Mouse (Mus musculus) R1 (cell line): ENCODE results near the gene Zfp691.
A peak's percentile ranks its signal among the peaks of the same experiment; 100 is the strongest.

Experiments
- DNase-seq: peaks from one replicate; pipeline ENCODE4 v3.0.0-alpha.2; 2018; ENCODE audit warnings: low read depth, low spot score

The Zfp691 gene

DNA sequence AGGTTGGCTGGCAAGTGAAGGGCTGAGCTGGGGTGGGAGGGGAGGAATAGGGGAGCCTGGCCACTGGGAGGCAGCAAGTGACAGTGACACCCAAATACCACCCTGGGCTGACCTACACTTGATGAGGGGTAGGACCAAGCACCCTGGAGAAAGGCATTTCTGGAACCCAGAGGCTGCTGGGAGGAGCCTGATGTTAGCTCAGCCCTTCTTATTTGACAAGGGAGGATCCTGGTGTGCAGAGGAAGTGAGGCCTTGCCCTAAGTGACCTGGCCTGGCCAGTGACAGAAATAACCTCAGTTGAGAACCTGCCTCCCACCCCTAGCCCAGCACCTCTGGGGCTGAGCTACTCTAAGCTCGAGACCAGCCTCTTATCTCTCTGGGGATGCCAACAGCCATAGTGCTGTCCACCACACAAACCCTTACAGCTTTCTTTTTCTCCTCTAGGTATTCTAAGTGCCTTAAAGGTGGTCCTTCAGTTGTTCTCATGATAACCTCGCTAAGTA is 49.2 kb downstream of the Zfp691 start:
- DNase-seq = no peak

DNA sequence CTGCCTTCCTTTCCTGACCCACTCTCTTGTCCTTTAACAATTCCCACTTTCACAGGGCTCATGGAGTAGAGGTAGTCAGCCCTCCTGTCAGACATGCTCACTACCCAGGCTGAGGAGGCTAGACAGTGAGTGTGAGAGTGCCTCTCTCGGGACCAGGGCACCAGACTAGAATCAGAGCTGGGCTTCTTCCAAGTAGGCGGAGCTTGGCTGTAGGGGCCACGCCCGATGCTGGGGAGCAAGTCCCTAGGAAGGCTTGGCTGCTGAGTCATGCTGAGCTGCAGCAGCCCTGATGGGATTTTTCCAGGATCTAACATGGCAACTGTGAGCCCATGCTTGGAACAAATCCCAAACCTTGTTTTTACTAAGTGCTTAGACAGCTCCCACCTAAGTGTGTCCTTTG is 52.7 kb downstream of the Zfp691 start:
- DNase-seq = peak; percentile 92

DNA sequence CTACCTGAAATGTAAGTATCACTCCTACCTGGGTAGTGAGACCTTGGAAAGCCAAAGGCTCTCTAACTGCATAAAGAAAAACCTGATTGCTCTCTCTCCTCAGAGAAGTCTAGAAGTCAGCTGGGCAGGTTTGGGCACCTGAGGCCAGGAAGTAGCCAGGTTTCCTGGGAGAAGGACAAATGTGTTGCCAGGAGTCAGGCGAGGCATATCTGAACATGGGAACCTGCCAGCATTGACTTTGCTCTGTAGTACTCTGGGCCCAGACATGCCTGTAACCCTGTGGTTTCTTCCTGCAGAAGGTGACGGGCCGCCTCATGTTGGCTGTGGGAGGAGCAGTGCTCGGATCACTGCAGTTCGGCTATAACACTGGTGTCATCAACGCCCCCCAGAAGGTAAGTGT is 53.9 kb downstream of the Zfp691 start:
- no peak for DNase-seq
